Mouse (Mus musculus) layer of hippocampus, postnatal 14 days (tissue): ENCODE results near the gene Med6. TPM values are rescaled to one million over a fixed set of nuclear protein-coding genes. Genes with fewer than 3 reads are reported as not detected.
A peak's percentile ranks its signal among the peaks of the same experiment; 100 is the strongest.
"Not testable (repeated sequence)": the region's sequence is repeated elsewhere in the genome, so short reads cannot be mapped to it uniquely, and the experiment has no call there.

ENCODE experiments used
- DNase-seq, 2 experiments: peaks; one replicate each; pipeline ENCODE4 v3.0.0; 2021 to 2022; ENCODE audit warnings: low spot score in 2 of 2, mixed read lengths in 1 of 2
- total RNA-seq, 2 experiments: library from RNA; stranded (reverse); gene quantifications; 2 replicates each; pipeline ENCODE4 v1.2.3; 2021

Med6 gene
- total RNA-seq, 2 experiments from 2014 or later, result 21.9 to 23.8 TPM

DNA sequence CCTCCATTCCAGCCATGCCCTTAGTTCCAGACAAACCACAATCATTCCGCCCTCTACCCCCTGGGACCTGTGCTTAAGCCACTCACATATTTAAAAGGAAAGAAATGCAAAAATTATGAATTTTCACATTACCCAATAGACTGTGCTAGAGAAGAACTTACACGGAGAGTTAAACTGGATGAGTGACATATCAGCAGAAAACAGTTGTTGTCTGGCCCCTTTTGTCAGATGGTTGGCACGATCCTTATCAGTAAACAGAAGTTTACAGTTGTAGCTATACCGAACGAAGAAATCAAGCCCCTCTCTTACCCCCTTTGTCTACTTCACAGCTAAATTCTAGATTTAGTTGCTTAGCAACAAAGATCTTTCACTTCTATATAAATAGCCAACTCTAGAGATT is 26.9 kb downstream of the Med6 start:
- no peak for DNase-seq

- no peak for DNase-seq
Observed at GRCm38 (mm10) chr12:81564173-81564572, 30.6 kb downstream of the Med6 start.

GRCm38 (mm10) chr12:81549286-81549685 is 45.5 kb downstream of the Med6 start:
- DNase-seq, result no peak

DNA sequence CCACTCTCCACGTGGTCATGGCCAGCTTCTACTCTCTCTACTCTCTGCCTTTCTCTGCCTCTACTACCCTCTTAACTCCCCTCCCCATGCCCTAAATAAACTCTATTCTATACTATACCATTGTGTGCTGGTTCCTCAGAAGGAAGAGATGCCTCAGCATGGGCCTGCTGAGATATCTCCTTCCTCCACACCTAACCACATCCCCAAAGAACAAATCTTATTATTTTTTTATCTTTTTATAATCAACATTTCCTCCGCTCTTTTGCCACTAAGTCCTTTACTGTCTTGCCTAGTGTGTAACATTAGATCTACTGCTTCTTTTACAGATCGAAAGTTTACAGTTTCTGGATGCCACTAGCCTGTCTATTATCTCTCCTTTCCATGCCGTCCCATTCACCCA is 47.6 kb downstream of the Med6 start:
- no peak for DNase-seq

- DNase-seq, result no peak
Observed at GRCm38 (mm10) chr12:81533029-81533419, 61.8 kb downstream of the Med6 start.

DNA sequence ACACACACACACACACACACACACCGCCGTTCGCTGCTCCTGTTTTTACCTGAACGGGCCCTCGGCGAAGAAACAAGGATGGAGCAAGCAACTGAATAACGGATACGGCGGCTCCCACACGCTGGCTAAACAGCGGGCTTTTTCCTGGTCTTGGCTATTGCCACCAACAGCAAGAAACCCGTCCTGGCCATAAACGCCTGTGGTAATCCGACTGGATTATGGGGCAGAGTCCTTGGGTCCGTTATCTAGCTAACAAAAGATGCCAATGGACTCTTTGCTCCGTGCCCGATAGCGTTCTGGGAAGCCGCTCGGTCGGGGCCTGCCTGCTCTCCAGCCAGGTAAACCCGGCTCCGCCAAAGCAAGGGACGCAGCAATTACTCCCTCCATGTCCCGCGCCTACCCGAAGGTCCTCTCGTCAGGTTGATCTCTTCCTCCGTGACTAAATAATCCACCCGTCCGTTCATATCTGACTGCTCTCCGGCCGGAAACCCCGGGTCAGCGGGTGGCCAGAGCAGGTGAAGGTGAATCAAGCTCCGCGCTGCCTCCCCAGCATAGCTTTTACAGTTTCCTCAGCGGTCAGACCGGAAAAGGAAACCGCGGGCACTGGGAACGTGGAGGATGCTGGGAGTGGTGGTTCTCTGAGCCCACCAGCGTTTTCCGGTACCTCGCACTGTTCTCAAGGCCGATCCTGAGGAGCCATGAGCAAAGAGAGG is 62.3 kb downstream of the Med6 start, which contains the start of the genes Gm20498 and Synj2bp:
Gene Gm20498 (minus strand): TSS at position 590 of the 713 bp plus-strand sequence.
Gene Synj2bp (minus strand): TSS at position 596 of the 713 bp plus-strand sequence.
- peak; percentile 86 to 91 for DNase-seq

DNA sequence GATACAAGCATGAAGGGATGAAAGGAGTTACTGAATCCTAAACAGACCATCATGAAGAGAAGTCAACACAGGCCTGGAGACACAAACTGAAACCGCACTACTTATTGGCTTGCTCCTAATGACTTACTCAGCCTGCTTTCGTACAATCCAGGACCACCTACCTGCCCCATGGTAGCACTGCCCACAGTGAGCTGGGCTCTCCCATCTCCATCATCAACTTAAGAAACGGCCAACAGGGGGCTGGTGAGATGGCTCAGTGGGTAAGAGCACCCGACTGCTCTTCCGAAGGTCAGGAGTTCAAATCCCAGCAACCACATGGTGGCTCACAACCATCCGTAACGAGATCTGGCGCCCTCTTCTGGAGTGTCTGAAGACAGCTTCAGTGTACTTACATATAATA is 64.2 kb downstream of the Med6 start:
- not testable (repeated sequence) for DNase-seq

Other genes starting within 250 kb of the Med6 start
- 1 to 10 TPM; 1.6 to 1.8 TPM for gene Gm4787, start 215.5 kb downstream of the Med6 start, total RNA-seq
- 1 to 10 TPM; 2.4 to 3.2 TPM for gene Adam4, start 173.1 kb downstream of the Med6 start, total RNA-seq
- 10 to 100 TPM; 37.6 to 38.3 TPM for gene Cox16, start 109.9 kb downstream of the Med6 start, total RNA-seq
- gene Gm20498, start 62.1 kb downstream of the Med6 start, total RNA-seq, result 10 to 100 TPM; 33.6 to 40.9 TPM
- 10 to 100 TPM; 21.9 to 22.5 TPM for gene Synj2bp, start 62.1 kb downstream of the Med6 start, total RNA-seq
- gene Adam21, start 26.5 kb downstream of the Med6 start, total RNA-seq, result under 1 TPM in 1 of 2 experiments, not detected in 1; 0.38 TPM
- 10 to 100 TPM; 49.8 to 50.4 TPM for gene Ttc9, start 36.2 kb upstream of the Med6 start, total RNA-seq
- 10 to 100 TPM; 36.6 to 44.4 TPM for gene Map3k9, start 186.2 kb upstream of the Med6 start, total RNA-seq